ENCODE assay signal across 8 mouse cellular contexts in genomic region chr11:50230481-50231304, GRCm38 (mm10). TPM values are rescaled to one million over a fixed set of nuclear protein-coding genes. Genes with fewer than 3 reads are reported as not detected.
DNase-seq lines count a peak whose midpoint lies in the region; ATAC-seq and TF ChIP-seq lines count a peak whose summit lies in the region.

No protein-coding gene starts in this region.

- no peak for TF ChIP-seq CTCF in hindbrain, postnatal 0 days (IDR thresholded peaks at IDR 0.05; ENCODE audit: low read depth)

- H3K4me1 ChIP-seq in kidney, embryonic 16.5 days (ENCODE audit: insufficient read depth, low read length), result peaks cover 48% of the 10 kb centered on the region
- H3K4me1 ChIP-seq in embryonic facial prominence, embryonic 11.5 days (ENCODE audit: control insufficient read depth, insufficient read depth, low read length), result peaks cover 22% of the 10 kb centered on the region
- peaks cover 32% of the 10 kb centered on the region for H3K4me1 ChIP-seq in hindbrain, postnatal 0 days (ENCODE audit: insufficient read depth, low read length)
- H3K4me1 ChIP-seq in midbrain, embryonic 16.5 days (ENCODE audit: control insufficient read depth, insufficient read depth, low read length), result peaks cover 27% of the 10 kb centered on the region

- no peaks in the 10 kb centered on the region for H3K27me3 ChIP-seq in kidney, embryonic 16.5 days (ENCODE audit: insufficient read depth, low read length)
- no peaks in the 10 kb centered on the region for H3K27me3 ChIP-seq in embryonic facial prominence, embryonic 11.5 days (ENCODE audit: control insufficient read depth, insufficient read depth, low read length)
- no peaks in the 10 kb centered on the region for H3K27me3 ChIP-seq in hindbrain, postnatal 0 days (ENCODE audit: insufficient read depth, low read length)
- H3K27me3 ChIP-seq in midbrain, embryonic 16.5 days (ENCODE audit: control insufficient read depth, insufficient read depth, low read depth, low read length), result 0 out of 2 replicates have a peak, but pooled peaks cover 4% of the 10 kb centered on the region

- H3K36me3 ChIP-seq in kidney, embryonic 16.5 days (ENCODE audit: insufficient read depth, low read length), result peaks cover 36% of the 10 kb centered on the region
- H3K36me3 ChIP-seq in embryonic facial prominence, embryonic 11.5 days (replicated peaks; ENCODE audit: control insufficient read depth, insufficient read depth, low read depth, low read length), result peaks cover 4% of the 10 kb centered on the region
- peaks cover 37% of the 10 kb centered on the region for H3K36me3 ChIP-seq in hindbrain, postnatal 0 days (ENCODE audit: insufficient read depth, low read length)
- H3K36me3 ChIP-seq in midbrain, embryonic 16.5 days (ENCODE audit: control insufficient read depth, insufficient read depth, low read length), result peaks cover 29% of the 10 kb centered on the region

- ATAC-seq in kidney, embryonic 16.5 days (ENCODE audit: low FRiP score, low TSS enrichment), result peak; percentile 35; the same call in 1 of the 2 replicates
- no peak for ATAC-seq in embryonic facial prominence, embryonic 11.5 days (replicated peaks; ENCODE audit: insufficient number of reproducible peaks, low FRiP score, low TSS enrichment, low read depth)
- peak; percentile 16; the same call in 1 of the 2 replicates for ATAC-seq in hindbrain, postnatal 0 days
- no peak for ATAC-seq in midbrain, embryonic 16.5 days

- peak overlapping the region; percentile 56 for H3K4me2 ChIP-seq in kidney, embryonic 16.5 days (replicated peaks; ENCODE audit: low read depth, low read length)
- peak overlapping the region; percentile 36 for H3K4me2 ChIP-seq in embryonic facial prominence, embryonic 11.5 days (ENCODE audit: low read depth, low read length)
- peak overlapping the region; percentile 44 for H3K4me2 ChIP-seq in hindbrain, postnatal 0 days (ENCODE audit: low read depth, low read length)
- peak overlapping the region; percentile 38 for H3K4me2 ChIP-seq in midbrain, embryonic 16.5 days (ENCODE audit: low read length)

- H3K27ac ChIP-seq in kidney, embryonic 16.5 days (ENCODE audit: low read length), result no peak overlapping the region
- H3K27ac ChIP-seq in embryonic facial prominence, embryonic 11.5 days (replicated peaks; ENCODE audit: low read depth, low read length), result no peak overlapping the region
- H3K27ac ChIP-seq in hindbrain, postnatal 0 days, result peak overlapping the region; percentile 41; the same call in 1 of the 2 replicates
- peak overlapping the region; percentile 22; the same call in 1 of the 2 replicates for H3K27ac ChIP-seq in midbrain, embryonic 16.5 days (ENCODE audit: low read length)

- peak overlapping the region; percentile 30 for H3K4me3 ChIP-seq in kidney, embryonic 16.5 days (ENCODE audit: low read length)
- peak overlapping the region; percentile 17 for H3K4me3 ChIP-seq in embryonic facial prominence, embryonic 11.5 days (ENCODE audit: low read depth, low read length)
- no peak overlapping the region for H3K4me3 ChIP-seq in hindbrain, postnatal 0 days (ENCODE audit: low read length)
- H3K4me3 ChIP-seq in midbrain, embryonic 16.5 days (ENCODE audit: low read depth, low read length), result no peak overlapping the region

- 32% methylated on average over 45 of the region's 45 CpGs for WGBS in kidney, embryonic 16.5 days
- WGBS in embryonic facial prominence, embryonic 11.5 days, result 24% methylated on average over 45 of the region's 45 CpGs
- 32% methylated on average over 45 of the region's 45 CpGs for WGBS in hindbrain, postnatal 0 days
- WGBS in midbrain, embryonic 16.5 days, result 25% methylated on average over 45 of the region's 45 CpGs

- no peak for DNase-seq in kidney, adult 11 months
- no peak for DNase-seq in embryonic facial prominence, embryonic 11.5 days (ENCODE audit: low spot score)
- no peak for DNase-seq in hindbrain, postnatal 0 days (ENCODE audit: low spot score)
- no peak for DNase-seq in natural killer cell, adult 2 months (ENCODE audit: low spot score in 2 of 2)
- no peak for DNase-seq in thymus, postnatal 4 days
- no peak for DNase-seq in frontal cortex, postnatal 10 days (ENCODE audit: low spot score in 2 of 2)

- no peaks in the 10 kb centered on the region for H3K9me3 ChIP-seq in kidney, embryonic 16.5 days (ENCODE audit: low read length)
- no peaks in the 10 kb centered on the region for H3K9me3 ChIP-seq in embryonic facial prominence, embryonic 11.5 days (replicated peaks; ENCODE audit: control insufficient read depth, low read length)
- H3K9me3 ChIP-seq in hindbrain, postnatal 0 days (ENCODE audit: low read length), result no peaks in the 10 kb centered on the region
- no peaks in the 10 kb centered on the region for H3K9me3 ChIP-seq in midbrain, embryonic 16.5 days (replicated peaks; ENCODE audit: control insufficient read depth, low read length, poor library complexity, severe bottlenecking)

- H3K9ac ChIP-seq in kidney, embryonic 16.5 days (replicated peaks; ENCODE audit: low read length), result no peak overlapping the region; the same call in 1 of the 2 replicates
- H3K9ac ChIP-seq in embryonic facial prominence, embryonic 11.5 days (replicated peaks; ENCODE audit: low read length), result peak overlapping the region; percentile 39; the same call in 1 of the 2 replicates
- no peak overlapping the region for H3K9ac ChIP-seq in hindbrain, postnatal 0 days (replicated peaks; ENCODE audit: low read length)
- H3K9ac ChIP-seq in midbrain, embryonic 16.5 days (ENCODE audit: low read depth, low read length), result no peak overlapping the region

RNA-seq across cellular contexts. Expression of gene Ltc4s, which starts 7.7 kb away (rescaled TPM):
- polyA plus RNA-seq in kidney, embryonic 16.5 days (2015; fragmentation: Nextera tagmentation; extraction: Ambion mirVana), result 2.5 and 2.8 TPM in 2 replicates
- 0.36 and 0.57 TPM in 2 replicates for polyA plus RNA-seq in embryonic facial prominence, embryonic 11.5 days (2014; fragmentation: Nextera tagmentation; extraction: Ambion mirVana)
- 4.0 and 6.8 TPM in 2 replicates for total RNA-seq in hindbrain, postnatal 0 days (2014; rRNA removed)
- 5.9 and 7.1 TPM in 2 replicates for polyA plus RNA-seq in hindbrain, postnatal 0 days (2015; fragmentation: Nextera tagmentation; extraction: Ambion mirVana)
- polyA plus RNA-seq in midbrain, embryonic 16.5 days (2015; fragmentation: Nextera tagmentation; extraction: Ambion mirVana), result 1.8 and 3.3 TPM in 2 replicates

RNA-seq across cellular contexts. Expression of gene Mgat4b, which starts 20.0 kb away (rescaled TPM):
- 9.8 and 11.9 TPM in 2 replicates for polyA plus RNA-seq in kidney, embryonic 16.5 days (2015; fragmentation: Nextera tagmentation; extraction: Ambion mirVana)
- 19.5 and 21.1 TPM in 2 replicates for polyA plus RNA-seq in embryonic facial prominence, embryonic 11.5 days (2014; fragmentation: Nextera tagmentation; extraction: Ambion mirVana)
- 108 and 134 TPM in 2 replicates for total RNA-seq in hindbrain, postnatal 0 days (2014; rRNA removed)
- polyA plus RNA-seq in hindbrain, postnatal 0 days (2015; fragmentation: Nextera tagmentation; extraction: Ambion mirVana), result 67.8 and 74.6 TPM in 2 replicates
- polyA plus RNA-seq in midbrain, embryonic 16.5 days (2015; fragmentation: Nextera tagmentation; extraction: Ambion mirVana), result 33.3 and 38.3 TPM in 2 replicates

RNA-seq across cellular contexts. Expression of gene Sqstm1, which starts 20.1 kb away (rescaled TPM):
- 298 and 338 TPM in 2 replicates for polyA plus RNA-seq in kidney, embryonic 16.5 days (2015; fragmentation: Nextera tagmentation; extraction: Ambion mirVana)
- 135 and 142 TPM in 2 replicates for polyA plus RNA-seq in embryonic facial prominence, embryonic 11.5 days (2014; fragmentation: Nextera tagmentation; extraction: Ambion mirVana)
- total RNA-seq in hindbrain, postnatal 0 days (2014; rRNA removed), result 289 and 299 TPM in 2 replicates
- 412 and 450 TPM in 2 replicates for polyA plus RNA-seq in hindbrain, postnatal 0 days (2015; fragmentation: Nextera tagmentation; extraction: Ambion mirVana)
- 374 and 394 TPM in 2 replicates for polyA plus RNA-seq in midbrain, embryonic 16.5 days (2015; fragmentation: Nextera tagmentation; extraction: Ambion mirVana)

RNA-seq across cellular contexts. Expression of gene Mrnip, which starts 56.4 kb away (rescaled TPM):
- 21.7 and 23.2 TPM in 2 replicates for polyA plus RNA-seq in kidney, embryonic 16.5 days (2015; fragmentation: Nextera tagmentation; extraction: Ambion mirVana)
- 24.9 and 25.5 TPM in 2 replicates for polyA plus RNA-seq in embryonic facial prominence, embryonic 11.5 days (2014; fragmentation: Nextera tagmentation; extraction: Ambion mirVana)
- total RNA-seq in hindbrain, postnatal 0 days (2014; rRNA removed), result 40.8 and 44.2 TPM in 2 replicates
- polyA plus RNA-seq in hindbrain, postnatal 0 days (2015; fragmentation: Nextera tagmentation; extraction: Ambion mirVana), result 33.5 and 34.0 TPM in 2 replicates
- 32.7 and 39.2 TPM in 2 replicates for polyA plus RNA-seq in midbrain, embryonic 16.5 days (2015; fragmentation: Nextera tagmentation; extraction: Ambion mirVana)

Comparison
In these comparisons a context has a peak if more than half of its experiments do, and no peak if none do; other contexts are left out.
1. ATAC-seq: peak in kidney, embryonic 16.5 days (single experiment) and hindbrain, postnatal 0 days (single experiment); none in embryonic facial prominence, embryonic 11.5 days (single experiment) and midbrain, embryonic 16.5 days (single experiment).
2. H3K27ac ChIP-seq: peak in hindbrain, postnatal 0 days (single experiment) and midbrain, embryonic 16.5 days (single experiment); none in kidney, embryonic 16.5 days (single experiment) and embryonic facial prominence, embryonic 11.5 days (single experiment).
3. H3K4me3 ChIP-seq: peak in kidney, embryonic 16.5 days (single experiment) and embryonic facial prominence, embryonic 11.5 days (single experiment); none in hindbrain, postnatal 0 days (single experiment) and midbrain, embryonic 16.5 days (single experiment).
4. Peak in every context shown above with its lines, with median percentiles within 50 percentile points of each other: H3K4me2 ChIP-seq.